Mouse (Mus musculus) liver, embryonic 11.5 days (tissue): ENCODE measurements around the gene Slc6a1. TPM values are rescaled to one million over a fixed set of nuclear protein-coding genes. Genes with fewer than 3 reads are reported as not detected.
A peak's percentile ranks its signal among the peaks of the same experiment; 100 is the strongest.

Experiments
- ATAC-seq: fragments of 200-750 bp; cut with Nextera tagmentation; replicated peaks from 2 replicates; pipeline ENCODE4 v1.8.0; 2017; ENCODE audit warnings: moderate number of reproducible peaks, mild to moderate bottlenecking, moderate TSS enrichment, moderate library complexity; ENCODE audit not compliant: low FRiP score
- DNase-seq: peaks from one replicate; pipeline ENCODE4 v3.0.0-alpha.2; 2017; ENCODE audit warnings: low spot score
- H3K27ac ChIP-seq: fragments of 300-500 bp; sonication (generic); 2 replicates; pipeline ENCODE4 v1.5.1; 2014; ENCODE audit warnings: mild to moderate bottlenecking, low read depth, low read length, control low read depth
- H3K27me3 ChIP-seq: fragments of 300-500 bp; sonication (generic); replicated peaks from 2 replicates; pipeline ENCODE4 v1.6.1; 2014; ENCODE audit warnings: low read length, mixed read lengths; ENCODE audit not compliant: control insufficient read depth, insufficient read depth
- H3K36me3 ChIP-seq: fragments of 300-500 bp; sonication (generic); 2 replicates; pipeline ENCODE4 v1.6.1; 2014; ENCODE audit warnings: mild to moderate bottlenecking, low read length, moderate library complexity, mixed read lengths; ENCODE audit not compliant: control insufficient read depth, insufficient read depth
- H3K4me1 ChIP-seq: fragments of 300-500 bp; sonication (generic); replicated peaks from 2 replicates; pipeline ENCODE4 v1.6.1; 2014; ENCODE audit warnings: low read length, mixed read lengths; ENCODE audit not compliant: control insufficient read depth, insufficient read depth
- H3K4me2 ChIP-seq: fragments of 300-500 bp; sonication (generic); 2 replicates; pipeline ENCODE4 v1.6.1; 2014; ENCODE audit warnings: mild to moderate bottlenecking, control low read depth, moderate library complexity
- H3K4me3 ChIP-seq: fragments of 300-500 bp; sonication (generic); 2 replicates; pipeline ENCODE4 v1.5.1; 2014; ENCODE audit warnings: low read depth, low read length, control low read depth
- H3K9ac ChIP-seq: fragments of 300-500 bp; sonication (generic); 2 replicates; pipeline ENCODE4 v1.6.1; 2014; ENCODE audit warnings: low read depth, low read length, control low read depth
- H3K9me3 ChIP-seq: fragments of 300-500 bp; sonication (generic); 2 replicates; pipeline ENCODE4 v1.6.1; 2016; ENCODE audit warnings: low read length, inconsistent platforms, mixed read lengths; ENCODE audit not compliant: control insufficient read depth
- WGBS: fragments of 180-500 bp; shearing (Covaris S2); extraction: QIAGEN DNeasy Blood & Tissue Kit; methylation state at CpG from one replicate; pipeline ENCODE4 v1.1.7; 2014; 5-methylcytosine and 5-hydroxymethylcytosine counted together
- polyA plus RNA-seq: library from polyadenylated mRNA; unstranded; fragments of >200 nt; fragmentation: Nextera tagmentation; extraction: Ambion mirVana; gene quantifications from 2 replicates; pipeline ENCODE4 v1.2.1, GENCODE M21; 2014

The Slc6a1 gene
- polyA plus RNA-seq = 0.05 and 0.08 TPM in 2 replicates

DNA sequence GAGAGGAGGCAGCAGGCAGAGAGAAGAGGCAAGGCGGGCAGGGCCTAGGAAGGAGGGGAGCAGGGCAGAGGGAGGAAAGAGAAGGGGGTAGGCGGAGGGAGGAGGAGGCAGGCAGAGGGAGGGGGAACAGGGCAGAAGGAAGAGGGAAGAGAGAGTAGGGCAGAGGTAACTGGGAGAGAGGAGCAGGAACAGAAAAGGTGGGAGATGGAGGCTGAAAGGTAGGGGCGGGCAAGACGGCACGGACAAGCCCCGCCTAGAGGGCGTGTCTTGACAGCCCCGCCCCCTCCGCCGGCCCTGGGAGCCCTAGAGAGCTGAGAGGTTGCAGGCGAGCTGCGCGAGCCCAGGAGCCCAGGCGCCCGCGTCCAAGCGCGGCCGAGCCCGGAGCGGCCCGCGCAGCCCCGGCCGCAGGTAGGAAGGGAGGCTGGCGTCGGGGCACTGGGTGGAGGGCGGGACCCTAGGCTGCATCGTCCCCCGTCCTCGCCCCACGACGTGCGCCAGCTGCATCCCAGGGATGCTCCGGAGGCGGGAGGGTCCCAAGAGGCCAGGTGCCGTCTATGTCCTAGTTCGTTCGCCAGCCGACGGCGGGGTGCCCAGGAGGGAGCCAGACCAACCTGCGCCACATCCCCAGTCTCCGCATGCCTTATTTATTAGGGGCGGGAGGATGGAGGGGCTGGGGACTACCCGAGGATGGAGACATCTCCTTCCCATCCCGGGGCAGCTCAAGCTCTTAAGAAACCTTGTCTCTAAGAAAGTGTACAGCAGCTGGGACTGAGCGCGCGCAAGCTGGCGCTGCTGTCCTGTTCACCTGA, at the start of gene Slc6a1:
Gene Slc6a1, plus strand, starts transcription at position 167 of the 809 bp plus-strand sequence.
- H3K4me2 ChIP-seq = peak within 1 kb of the TSS; percentile 17; the same call in 1 of the 2 replicates
- H3K4me3 ChIP-seq = no peak within 1 kb of the TSS
- peak; percentile 69; the same call in 1 of the 2 replicates for ATAC-seq
- no peaks in the 10 kb centered on the region for H3K4me1 ChIP-seq
- no peak within 1 kb of the TSS for H3K9ac ChIP-seq
- peak; percentile 46 for DNase-seq
- peaks cover 58% of the 10 kb centered on the region for H3K27me3 ChIP-seq
- H3K36me3 ChIP-seq = no peaks in the 10 kb centered on the region
- no peak within 1 kb of the TSS for H3K27ac ChIP-seq
- H3K9me3 ChIP-seq = no peaks in the 10 kb centered on the region
- 4% methylated on average over 42 of the region's 51 CpGs for WGBS

DNA sequence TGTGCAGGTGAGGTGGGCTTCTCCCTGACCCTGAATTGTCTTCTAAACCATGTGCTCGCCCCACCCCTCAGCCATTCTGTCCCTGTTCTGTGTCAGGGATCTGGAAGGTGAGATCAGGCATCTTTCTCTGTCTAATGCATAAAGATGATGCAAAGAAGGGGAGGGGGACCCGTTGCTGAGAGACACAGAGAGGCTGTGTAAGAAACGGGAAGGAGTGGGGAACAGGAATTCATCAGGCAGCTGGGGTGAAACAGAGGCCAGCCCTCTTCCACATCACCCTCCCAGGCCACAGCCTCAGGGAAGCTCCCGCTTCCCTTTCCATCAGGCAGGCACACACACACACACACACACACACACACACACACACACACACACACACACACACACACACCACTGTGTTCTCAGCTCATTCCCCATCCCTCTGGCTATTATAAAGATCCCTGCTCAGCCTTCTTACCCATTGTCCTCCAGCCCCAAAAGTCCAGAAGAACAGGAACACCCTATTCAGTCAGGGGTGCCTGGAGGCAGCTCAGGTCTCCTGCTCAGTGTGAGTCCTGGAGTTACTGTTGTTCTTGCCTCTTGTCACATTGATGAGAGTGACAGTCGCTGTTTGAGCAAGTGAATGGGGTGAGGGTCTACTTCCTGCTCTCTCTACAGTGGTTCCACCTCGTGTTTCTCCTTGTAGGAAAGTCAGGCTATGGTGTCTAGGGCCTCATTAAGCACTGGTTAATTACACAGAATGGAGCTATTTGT, 43.4 kb upstream of the Slc6a1 start:
- Histone ChIP-seq H3K4me2 (no peak overlapping the region), H3K4me3 (no peak overlapping the region), H3K4me1 (no peaks in the 10 kb centered on the region), H3K36me3 (no peaks in the 10 kb centered on the region), H3K27me3 (no peaks in the 10 kb centered on the region; the same call in 1 of the 2 replicates), H3K9ac (no peak overlapping the region), H3K27ac (no peak overlapping the region), H3K9me3 (no peaks in the 10 kb centered on the region)
- ATAC-seq (no peak), DNase-seq (no peak)
- WGBS = 38% methylated on average over 6 of the region's 6 CpGs

DNA sequence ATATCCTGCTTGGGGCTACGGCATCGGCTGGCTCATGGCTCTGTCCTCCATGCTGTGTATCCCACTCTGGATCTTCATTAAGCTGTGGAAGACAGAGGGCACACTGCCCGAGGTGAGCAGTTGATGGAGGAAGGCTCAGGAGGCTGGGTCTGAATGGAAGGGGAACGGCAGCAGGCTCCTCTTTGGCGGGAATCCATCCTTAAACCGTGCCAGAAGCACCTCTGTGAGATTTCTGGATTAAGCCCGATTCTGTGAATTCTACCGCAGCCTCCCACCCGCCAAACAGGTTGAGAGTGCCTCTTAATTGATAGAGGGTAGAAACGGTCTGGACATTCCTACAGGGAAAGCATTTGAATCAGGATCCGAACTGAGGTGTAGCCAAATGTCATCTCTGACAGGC, 36.8 kb upstream of the Slc6a1 start:
- Histone ChIP-seq H3K4me2 (no peak overlapping the region), H3K27me3 (0 out of 2 replicates have a peak, but pooled peaks cover 2% of the 10 kb centered on the region), H3K27ac (no peak overlapping the region), H3K4me1 (no peaks in the 10 kb centered on the region), H3K9ac (no peak overlapping the region), H3K36me3 (no peaks in the 10 kb centered on the region), H3K4me3 (no peak overlapping the region), H3K9me3 (no peaks in the 10 kb centered on the region)
- DNase-seq (no peak), ATAC-seq (no peak)
- WGBS = 78% methylated on average over 11 of the region's 11 CpGs

DNA sequence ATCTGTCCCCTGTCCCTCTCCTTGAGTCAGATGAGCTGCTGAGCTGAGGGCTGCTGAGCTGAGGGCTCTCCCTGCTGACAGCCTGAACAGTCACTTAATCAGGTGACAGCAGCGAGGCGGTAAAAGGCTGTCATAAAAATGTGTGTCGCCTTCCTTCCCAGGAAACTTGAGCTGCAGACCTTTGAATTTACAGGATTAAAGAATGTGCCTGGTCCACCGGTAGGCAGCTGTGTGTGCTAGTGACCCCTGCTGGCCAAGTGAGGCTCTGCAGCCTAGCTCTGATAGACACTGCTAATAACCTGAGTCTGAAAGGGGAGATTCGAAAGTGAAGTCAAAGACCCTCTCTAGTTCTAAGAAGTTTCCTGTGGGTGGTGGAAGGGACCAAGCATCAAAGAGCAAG, 32.1 kb upstream of the Slc6a1 start:
- Histone ChIP-seq H3K27me3 (0 out of 2 replicates have a peak, but pooled peaks cover 2% of the 10 kb centered on the region), H3K4me3 (no peak overlapping the region), H3K36me3 (no peaks in the 10 kb centered on the region), H3K9ac (no peak overlapping the region), H3K9me3 (no peaks in the 10 kb centered on the region), H3K4me1 (no peaks in the 10 kb centered on the region), H3K27ac (no peak overlapping the region), H3K4me2 (no peak overlapping the region)
- 11% methylated on average over 5 of the region's 5 CpGs for WGBS
- DNase-seq = peak; percentile 51
- ATAC-seq = no peak

DNA sequence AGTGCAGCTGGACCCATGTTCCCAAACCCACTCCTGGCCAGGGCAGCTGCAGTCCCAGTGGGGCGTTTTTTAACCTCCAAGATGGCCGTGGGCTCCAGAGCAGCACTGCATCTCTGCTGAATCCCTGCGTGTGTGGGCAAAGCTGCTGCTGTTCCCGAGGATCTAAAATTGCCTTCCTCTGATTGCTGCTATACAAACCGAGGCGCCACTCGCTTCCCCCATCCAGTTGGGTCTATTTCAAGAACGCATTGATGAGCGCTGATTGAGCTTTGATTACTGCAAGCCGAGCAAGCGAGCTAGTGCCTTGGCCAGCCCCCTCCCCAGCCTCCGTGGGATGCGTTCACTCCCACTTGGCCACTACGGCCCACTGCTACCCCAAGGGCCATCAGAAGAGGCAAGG, 27.5 kb upstream of the Slc6a1 start:
- DNase-seq = no peak
- no peak overlapping the region for H3K9ac ChIP-seq
- H3K27me3 ChIP-seq = no peaks in the 10 kb centered on the region
- WGBS = 75% methylated on average over 14 of the region's 14 CpGs
- H3K4me3 ChIP-seq = no peak overlapping the region
- no peaks in the 10 kb centered on the region for H3K9me3 ChIP-seq
- no peak overlapping the region for H3K27ac ChIP-seq
- H3K4me1 ChIP-seq = no peaks in the 10 kb centered on the region
- no peak for ATAC-seq
- no peaks in the 10 kb centered on the region for H3K36me3 ChIP-seq
- H3K4me2 ChIP-seq = no peak overlapping the region

DNA sequence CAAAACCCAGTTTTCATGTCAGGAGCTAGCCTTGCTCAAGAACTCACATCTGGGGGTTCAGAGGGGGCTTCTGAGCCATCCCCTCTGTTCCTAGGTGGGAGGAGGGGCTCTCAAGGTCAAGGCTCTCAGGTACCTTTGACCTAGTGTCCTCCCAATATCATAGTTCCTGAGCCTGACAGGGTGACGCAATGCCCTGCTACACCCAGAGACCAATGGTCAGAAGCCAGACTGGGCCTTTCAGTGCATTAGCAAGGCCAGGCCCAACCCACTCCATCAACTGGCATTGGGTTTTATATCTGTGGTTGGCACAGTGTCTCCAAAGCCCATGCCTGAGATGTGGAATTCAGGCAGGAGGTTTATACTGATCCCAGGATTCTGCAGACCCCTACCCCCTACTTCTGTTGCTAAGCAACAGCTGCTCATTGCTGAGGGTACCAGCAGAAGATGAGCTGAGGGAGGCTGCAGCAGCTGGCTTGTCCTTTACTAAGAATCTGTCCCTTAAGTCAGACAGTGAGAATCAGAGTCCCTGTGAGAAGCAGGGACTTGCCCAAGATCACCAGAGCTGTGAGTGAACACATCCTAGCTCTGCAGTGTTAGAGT, 24.6 kb upstream of the Slc6a1 start:
- no peak overlapping the region for H3K27ac ChIP-seq
- 75% methylated on average over 1 of the region's 1 CpGs for WGBS
- no peak overlapping the region for H3K4me2 ChIP-seq
- H3K9ac ChIP-seq = no peak overlapping the region
- H3K4me1 ChIP-seq = no peaks in the 10 kb centered on the region
- ATAC-seq (no peak), DNase-seq (no peak)
- H3K36me3 ChIP-seq = no peaks in the 10 kb centered on the region
- no peaks in the 10 kb centered on the region for H3K9me3 ChIP-seq
- H3K27me3 ChIP-seq = no peaks in the 10 kb centered on the region; the same call in 1 of the 2 replicates
- no peak overlapping the region for H3K4me3 ChIP-seq

DNA sequence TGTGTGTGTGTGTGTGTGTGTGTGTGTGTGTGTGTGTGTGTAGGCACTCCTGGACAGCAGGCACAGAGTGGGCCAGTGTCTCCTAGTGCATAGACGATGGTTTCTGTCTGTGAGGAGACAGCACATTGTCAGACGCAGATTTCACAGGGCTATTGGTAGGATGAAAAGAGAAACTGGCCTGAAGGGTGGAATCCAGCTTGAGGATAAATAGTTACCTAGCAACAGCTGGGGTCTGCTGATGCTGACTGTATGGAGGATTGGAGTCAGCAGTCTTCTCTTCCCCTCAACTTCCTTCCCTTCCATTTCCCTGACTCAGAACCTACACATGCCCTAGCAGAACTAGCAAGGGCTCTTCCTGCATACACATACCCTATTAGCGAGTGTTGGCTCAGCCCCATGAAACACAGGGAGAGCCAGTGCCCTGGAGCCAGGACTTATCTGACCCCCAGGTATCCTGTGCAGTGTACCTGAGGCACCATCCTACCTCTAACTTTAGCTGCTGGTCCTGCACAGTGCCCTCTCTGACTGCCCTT, 23.7 kb upstream of the Slc6a1 start:
- DNase-seq = no peak
- no peaks in the 10 kb centered on the region for H3K36me3 ChIP-seq

DNA sequence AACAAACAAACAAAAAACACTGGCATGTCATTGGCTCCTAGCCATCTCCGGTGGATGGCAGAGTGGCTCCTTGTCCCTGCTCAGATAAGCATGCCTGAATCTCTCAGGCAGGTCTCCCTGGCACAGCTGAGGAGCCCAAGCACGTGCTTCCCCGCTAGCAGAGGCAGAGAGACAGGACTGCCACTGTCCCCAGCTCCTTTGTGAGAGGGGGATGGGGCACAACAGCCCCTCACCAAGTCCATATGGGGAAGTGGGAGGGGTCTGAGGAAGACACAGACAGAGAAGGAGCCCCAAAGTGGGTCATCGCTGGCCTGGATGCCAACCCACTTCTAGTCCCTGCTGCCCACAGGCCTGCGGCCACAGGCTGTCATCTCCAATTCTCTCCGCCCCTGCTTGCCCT, 20.8 kb upstream of the Slc6a1 start:
- no peak overlapping the region for H3K27ac ChIP-seq
- H3K9me3 ChIP-seq = no peaks in the 10 kb centered on the region
- no peaks in the 10 kb centered on the region for H3K36me3 ChIP-seq
- DNase-seq (no peak), ATAC-seq (no peak)
- no peak overlapping the region for H3K4me3 ChIP-seq
- WGBS = 61% methylated on average over 6 of the region's 6 CpGs
- no peaks in the 10 kb centered on the region; the same call in 1 of the 2 replicates for H3K27me3 ChIP-seq
- no peak overlapping the region for H3K4me2 ChIP-seq
- H3K9ac ChIP-seq = no peak overlapping the region
- no peaks in the 10 kb centered on the region for H3K4me1 ChIP-seq

More for the DNA sequence above, 23.7 kb upstream of the Slc6a1 start:
- no peak overlapping the region for H3K9ac ChIP-seq
- H3K9me3 ChIP-seq = no peaks in the 10 kb centered on the region
- WGBS = 52% methylated on average over 3 of the region's 3 CpGs
- no peak overlapping the region for H3K27ac ChIP-seq
- H3K27me3 ChIP-seq = no peaks in the 10 kb centered on the region; the same call in 1 of the 2 replicates
- no peaks in the 10 kb centered on the region for H3K4me1 ChIP-seq
- no peak for ATAC-seq
- H3K4me3 ChIP-seq = no peak overlapping the region
- no peak overlapping the region for H3K4me2 ChIP-seq
